Mouse (Mus musculus) CD4-positive, CD25-positive, alpha-beta regulatory T cell, adult 4 months (primary cell): Measurements from ENCODE around the gene Lgr5. TPM values are rescaled to one million over a fixed set of nuclear protein-coding genes. Genes with fewer than 3 reads are reported as not detected.

ENCODE experiments used
- ATAC-seq: one replicate; pipeline ENCODE4 v1.8.0; 2017
- polyA plus RNA-seq, 2 experiments: library from polyadenylated mRNA; unstranded; fragments of 100-300 nt; shearing (Covaris generic); gene quantifications; one replicate each; pipeline ENCODE4 v1.2.1; 2017

The Lgr5 gene
- polyA plus RNA-seq, 2 experiments from 2014 or later, result 0.23 TPM; not detected in 1

DNA sequence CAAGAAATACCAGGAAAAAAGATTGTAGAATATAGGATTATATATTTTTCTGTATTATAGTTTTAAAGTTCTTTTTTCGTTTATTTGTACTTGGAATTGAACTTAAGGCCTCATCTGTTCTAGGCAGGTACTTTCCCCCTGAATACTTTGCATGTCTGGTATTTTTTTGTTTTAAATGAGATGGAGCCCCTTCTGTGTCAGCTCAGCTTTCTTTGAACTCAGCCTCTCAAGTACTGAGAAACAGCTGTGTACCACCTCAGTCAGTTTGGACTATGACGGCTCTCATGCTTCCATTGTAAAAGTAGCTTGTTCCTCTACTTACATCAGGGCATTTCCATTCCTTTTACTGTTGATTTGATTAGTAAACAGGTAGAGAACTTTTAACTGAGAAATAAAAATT, 174.1 kb downstream of the Lgr5 start:
- ATAC-seq, result peak; percentile 65

DNA sequence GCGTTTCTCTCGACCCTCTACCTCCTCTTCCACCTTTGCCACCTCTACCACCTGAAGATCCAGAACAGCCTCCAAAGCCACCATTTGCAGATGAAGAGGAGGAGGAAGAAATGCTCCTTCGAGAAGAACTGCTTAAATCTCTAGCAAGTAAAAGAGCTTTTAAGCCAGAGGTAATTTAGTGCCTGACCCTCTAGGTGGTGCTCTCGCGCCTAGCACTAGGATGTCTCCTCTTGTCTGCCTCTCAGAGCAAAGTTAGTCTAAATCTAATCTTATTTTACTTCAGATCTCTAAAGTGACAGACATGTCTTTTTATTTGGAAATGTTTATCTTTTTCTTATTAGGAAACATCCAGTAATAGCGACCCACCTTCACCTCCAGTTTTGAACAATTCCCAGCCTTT, 181.2 kb downstream of the Lgr5 start:
- peak; percentile 93 for ATAC-seq

Other genes starting within 250 kb of the Lgr5 start
- 10 to 100 TPM; 50.9 to 54.8 TPM for gene Tmem19, start 225.3 kb downstream of the Lgr5 start, polyA plus RNA-seq
- gene Thap2, start 203.3 kb downstream of the Lgr5 start, polyA plus RNA-seq, result 10 to 100 TPM; 12.2 to 16.8 TPM
- 10 to 100 TPM; 33.8 to 39.0 TPM for gene Zfc3h1, start 202.8 kb downstream of the Lgr5 start, polyA plus RNA-seq
- gene A930009A15Rik, start 17.8 kb downstream of the Lgr5 start, polyA plus RNA-seq, result not detected
- gene Tspan8, start 229.1 kb upstream of the Lgr5 start, polyA plus RNA-seq, result not detected